Mouse (Mus musculus) cerebral cortex, adult 2 months (tissue): ENCODE data around the gene Anks1b.

Experiments
- WGBS: fragments of 180-500 bp; shearing (Covaris S2); methylation state at CpG from one replicate; pipeline ENCODE4 v1.1.7; 2018; 5-methylcytosine and 5-hydroxymethylcytosine counted together

Gene Anks1b

GRCm38 (mm10) chr10:90823438-90823837 is 950.1 kb downstream of the Anks1b start:
- WGBS = 32% methylated on average over 4 of the region's 4 CpGs

DNA sequence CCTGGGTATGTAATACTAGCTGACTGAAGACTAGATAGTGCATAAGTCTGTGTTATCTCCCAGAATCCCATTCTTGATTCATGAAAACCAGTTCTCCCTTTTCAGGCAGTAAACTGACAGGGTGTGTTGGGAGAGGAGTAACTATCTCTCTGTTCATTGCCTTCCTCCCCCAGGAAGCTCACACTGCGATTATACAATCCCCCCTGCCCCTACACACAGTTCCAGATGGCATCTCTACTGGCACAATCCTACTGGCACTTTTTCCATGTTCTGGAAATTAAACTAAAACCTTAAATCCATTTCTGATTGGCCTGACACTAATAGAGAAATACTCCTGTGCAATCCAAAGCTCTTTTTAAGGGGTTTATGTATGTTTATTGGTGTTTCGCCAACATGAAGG is 951.4 kb downstream of the Anks1b start:
- WGBS = 62% methylated on average over 2 of the region's 2 CpGs

DNA sequence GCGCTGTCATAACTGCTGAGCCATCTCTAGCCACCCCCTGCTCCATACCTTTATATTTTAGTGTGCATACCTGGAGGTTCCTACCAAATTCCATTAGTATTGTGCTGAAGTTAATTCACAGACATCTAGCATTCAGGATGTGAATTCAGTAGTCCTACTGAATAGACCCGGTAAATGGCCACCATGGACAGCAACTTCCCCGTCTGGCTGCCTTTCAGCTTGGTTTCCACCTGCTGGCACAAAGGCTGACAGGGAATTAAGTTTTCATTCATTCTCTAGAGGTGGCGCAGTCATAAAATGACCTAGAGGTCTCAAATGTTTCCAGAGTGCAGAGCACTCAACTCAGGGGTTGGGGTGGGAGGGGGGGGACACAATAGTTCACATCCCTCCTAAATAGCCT is 953.6 kb downstream of the Anks1b start:
- 59% methylated on average over 4 of the region's 4 CpGs for WGBS

DNA sequence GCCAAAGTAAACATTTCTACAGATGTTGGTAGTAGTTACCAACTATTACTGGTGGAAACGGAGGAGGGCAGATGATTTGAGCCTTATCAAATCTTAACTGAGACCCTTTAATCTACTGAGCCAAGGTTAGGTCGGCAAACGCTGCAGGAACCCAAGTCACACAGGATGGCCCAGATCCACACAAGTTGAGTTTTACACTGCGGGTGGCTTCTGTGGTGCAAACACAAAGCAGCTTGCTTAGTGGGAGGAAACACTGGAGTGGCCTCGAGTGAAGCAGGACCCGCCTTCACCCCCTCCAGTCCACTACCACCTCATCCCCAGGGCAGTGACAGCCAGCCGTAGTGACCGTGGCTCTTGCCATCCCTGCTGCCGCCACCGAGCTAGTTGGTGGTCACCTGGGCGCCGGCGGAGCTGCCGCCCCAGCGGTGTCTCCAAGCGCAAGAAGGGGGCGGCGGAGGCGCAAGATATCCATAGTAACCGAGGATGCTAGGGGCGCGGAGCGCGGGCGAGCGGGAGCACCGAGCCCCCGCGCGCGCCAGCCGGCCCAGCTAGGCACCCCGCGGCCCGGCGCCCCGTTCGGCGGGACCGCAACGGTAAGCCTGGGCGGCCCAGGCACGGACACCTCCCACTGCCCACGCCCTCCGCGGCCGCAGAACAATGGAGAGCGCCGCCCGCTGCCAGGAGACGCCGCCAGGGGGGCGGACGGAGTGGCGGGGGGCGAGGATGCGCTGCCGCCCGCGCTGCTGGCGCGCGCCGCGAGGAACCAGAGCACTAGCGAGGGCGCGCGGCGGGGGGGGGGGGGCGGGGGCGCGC is 955.5 kb downstream of the Anks1b start:
- under 1% methylated on average over 46 of the region's 73 CpGs for WGBS

- under 1% methylated on average over 53 of the region's 76 CpGs for WGBS
Observed at GRCm38 (mm10) chr10:90829394-90830267, 956.3 kb downstream of the Anks1b start.

DNA sequence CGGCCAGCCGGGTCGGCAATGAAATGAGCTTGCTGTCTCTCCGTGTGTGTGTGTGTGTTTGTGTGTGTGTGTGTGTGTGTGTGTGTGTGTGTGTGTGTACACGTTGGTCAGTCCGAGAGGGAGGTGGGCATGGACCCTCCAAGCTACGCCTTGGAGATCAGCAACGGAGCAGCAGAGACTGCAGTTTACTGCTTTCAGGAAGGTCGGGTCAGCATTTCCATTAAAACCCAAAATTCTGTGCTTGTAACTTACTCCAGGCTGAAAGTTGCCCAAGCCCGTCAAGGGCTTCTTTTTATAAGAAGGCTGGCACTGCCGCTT is 956.9 kb downstream of the Anks1b start:
- WGBS = 2% methylated on average over 11 of the region's 11 CpGs

DNA sequence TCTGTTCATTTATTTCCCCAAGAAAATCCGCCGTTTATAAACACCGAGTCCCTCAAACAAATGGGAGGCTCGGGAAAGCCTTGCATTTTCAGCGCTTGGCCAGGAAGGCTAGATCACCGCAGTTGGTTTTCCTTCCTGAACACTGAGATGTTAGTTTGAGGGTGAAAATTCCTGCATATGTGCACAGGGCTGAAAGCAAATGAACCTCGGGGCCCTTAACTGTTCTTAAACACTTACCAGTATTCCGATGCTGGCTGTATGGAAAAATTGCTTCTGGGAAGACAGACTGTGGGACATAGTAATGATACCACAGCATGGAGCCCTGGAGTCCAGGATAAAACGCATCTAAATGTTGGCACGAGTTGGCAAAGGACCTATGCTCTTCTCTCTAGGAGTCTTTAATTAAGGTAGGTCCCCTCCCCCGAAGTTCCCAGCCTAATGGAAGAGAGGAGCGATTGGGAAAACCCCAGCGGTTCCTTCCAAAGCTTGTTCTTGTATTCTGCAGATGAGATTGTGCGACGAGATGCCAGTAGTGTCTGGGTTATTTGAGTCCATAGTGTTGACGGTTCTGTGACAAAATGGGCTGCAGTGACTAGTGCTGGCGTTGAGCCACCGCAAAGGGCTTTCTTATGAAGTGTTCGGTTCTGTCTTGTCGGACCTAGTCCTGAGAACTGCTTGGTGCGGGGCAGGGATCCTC is 957.4 kb downstream of the Anks1b start:
- WGBS = 2% methylated on average over 21 of the region's 21 CpGs

GRCm38 (mm10) chr10:90831288-90831626 is 957.9 kb downstream of the Anks1b start:
- WGBS = 15% methylated on average over 2 of the region's 2 CpGs

DNA sequence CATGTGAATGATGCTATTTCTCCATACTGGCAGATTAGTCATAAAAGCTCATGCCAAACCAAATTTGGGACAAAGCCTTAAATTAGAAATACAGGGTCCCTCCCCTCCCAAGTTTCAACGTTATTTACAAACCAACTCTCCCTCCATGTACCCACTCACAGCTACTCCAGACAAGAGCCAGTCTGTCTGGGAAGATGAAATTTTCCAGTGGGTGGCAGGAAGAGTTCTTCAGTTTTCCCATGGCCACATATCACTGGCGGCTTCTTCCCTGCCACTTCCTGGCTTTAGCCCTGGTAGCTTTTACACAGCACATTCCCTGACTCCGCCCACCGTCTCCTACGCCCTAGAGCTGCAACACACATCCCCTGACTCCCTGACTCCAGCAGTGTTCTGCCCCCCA is 961.0 kb downstream of the Anks1b start:
- 24% methylated on average over 5 of the region's 5 CpGs for WGBS

- WGBS = 69% methylated on average over 9 of the region's 9 CpGs
Observed at GRCm38 (mm10) chr10:90839611-90840335, 966.5 kb downstream of the Anks1b start.

- 34% methylated on average over 2 of the region's 2 CpGs for WGBS
Observed at GRCm38 (mm10) chr10:90842398-90842797, 969.1 kb downstream of the Anks1b start.

DNA sequence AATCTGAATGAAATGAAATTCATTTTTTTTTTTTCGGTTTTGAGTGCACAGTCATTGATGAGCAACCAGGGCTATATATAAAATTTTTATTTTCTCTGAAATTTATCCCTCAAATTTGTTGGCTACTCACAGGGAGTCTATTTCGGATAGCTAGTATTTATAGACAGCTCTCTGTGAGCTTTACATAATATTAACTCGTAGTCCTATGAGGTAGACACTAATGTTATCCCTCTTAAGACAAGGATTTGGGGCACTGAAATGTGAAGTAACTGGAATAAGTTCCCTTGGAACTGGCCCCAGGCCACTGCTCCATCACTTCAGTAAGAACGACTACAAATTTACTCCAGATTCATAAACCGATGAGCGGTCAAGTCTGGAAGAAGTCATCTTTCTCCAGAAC is 977.8 kb downstream of the Anks1b start:
- 49% methylated on average over 6 of the region's 6 CpGs for WGBS

GRCm38 (mm10) chr10:90851999-90852398 is 978.7 kb downstream of the Anks1b start:
- 63% methylated on average over 11 of the region's 11 CpGs for WGBS

DNA sequence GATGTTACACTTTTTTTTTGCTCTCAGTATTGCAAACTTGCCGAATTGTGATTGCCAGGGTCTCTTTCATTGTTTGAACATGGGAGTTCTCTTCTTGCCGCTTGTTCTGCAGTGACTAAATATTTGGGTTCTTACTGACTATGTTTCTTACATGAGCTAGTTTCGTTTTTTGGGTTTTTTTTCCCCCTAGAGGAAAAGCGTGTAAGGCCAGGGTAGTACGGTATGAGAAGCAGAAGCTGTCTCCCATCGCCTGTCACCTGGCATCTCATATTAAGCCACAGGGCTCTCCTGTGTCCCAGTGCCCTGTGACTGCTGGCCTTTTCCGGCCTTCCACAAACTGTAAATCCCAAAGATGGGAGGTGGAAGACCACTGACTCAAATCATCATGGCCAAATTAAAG is 979.1 kb downstream of the Anks1b start:
- WGBS = 69% methylated on average over 7 of the region's 7 CpGs

DNA sequence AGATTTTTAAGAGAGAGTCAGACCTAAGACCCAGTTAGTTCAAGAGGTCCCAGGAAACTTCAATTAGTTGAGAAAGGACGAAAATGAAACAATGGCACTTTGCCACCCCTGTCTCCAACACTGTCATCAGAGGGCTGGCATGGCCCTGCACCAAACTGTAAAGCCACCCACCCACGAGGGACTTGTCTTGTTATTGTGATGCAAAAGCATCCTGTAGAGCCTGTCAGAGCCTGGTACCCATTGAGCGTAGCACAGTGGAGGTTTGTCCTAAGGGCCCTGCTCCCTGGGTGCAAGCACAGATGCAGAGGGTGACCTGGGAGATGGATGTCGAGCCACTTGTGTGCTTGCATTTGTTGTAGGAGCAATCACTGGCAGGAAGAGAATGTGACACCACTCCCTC is 983.4 kb downstream of the Anks1b start:
- WGBS = 26% methylated on average over 4 of the region's 4 CpGs

DNA sequence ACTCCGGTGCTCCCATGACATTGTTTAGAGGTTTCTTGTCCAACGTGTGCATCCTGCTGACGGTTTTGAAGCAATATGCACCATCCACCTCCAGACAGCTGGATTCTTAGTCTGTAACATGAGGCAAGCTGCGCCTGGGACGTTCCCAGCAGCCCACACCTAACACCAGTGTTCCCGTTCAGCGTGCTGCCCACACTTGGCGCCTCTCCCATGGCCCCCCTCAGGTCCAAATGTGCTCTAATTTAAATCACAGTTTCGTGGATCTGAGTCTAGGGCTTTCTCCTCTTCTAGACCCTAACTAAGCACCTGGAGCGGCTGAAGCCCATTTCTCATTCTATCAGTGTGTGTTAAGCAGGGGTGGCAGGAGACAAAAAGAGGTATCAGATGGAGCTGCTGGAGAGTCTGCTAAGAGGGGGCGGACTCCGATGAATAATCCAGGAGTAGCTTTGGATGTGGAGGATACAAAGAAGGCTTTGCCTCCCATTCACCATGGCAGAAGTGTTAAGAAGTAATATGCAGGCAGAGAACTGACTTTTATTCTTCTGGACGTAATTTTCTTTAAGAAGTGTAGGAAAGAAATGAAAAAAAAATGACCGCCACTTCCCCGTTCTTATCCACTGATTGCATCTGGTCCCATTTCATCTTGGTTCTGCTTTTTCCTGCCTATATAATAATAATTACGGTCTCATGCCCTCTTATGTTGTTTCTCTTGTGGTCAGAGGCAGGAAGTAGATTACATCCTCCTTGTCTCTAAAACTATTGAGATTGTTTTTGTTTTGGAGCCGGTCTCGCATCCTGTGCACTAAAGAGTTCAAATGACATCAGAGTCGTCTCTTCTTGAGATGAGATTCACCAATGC is 986.6 kb downstream of the Anks1b start:
- WGBS = 38% methylated on average over 19 of the region's 19 CpGs

GRCm38 (mm10) chr10:90863881-90864598 is 990.7 kb downstream of the Anks1b start:
- 46% methylated on average over 10 of the region's 10 CpGs for WGBS

DNA sequence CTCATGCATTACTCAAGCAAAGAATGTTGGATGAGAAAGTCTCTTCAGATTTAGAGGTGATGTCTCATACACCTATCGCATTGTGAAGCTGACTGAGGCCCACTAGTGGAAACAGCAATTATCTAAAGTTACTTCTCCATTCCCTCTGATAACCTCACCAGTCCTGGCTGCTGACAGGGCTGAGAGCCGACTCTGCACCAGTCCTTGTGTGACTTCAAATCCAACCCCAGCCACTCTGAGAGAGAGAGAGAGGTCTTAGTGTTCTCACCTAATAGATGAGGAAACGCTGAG is 991.2 kb downstream of the Anks1b start:
- WGBS = 28% methylated on average over 3 of the region's 3 CpGs

DNA sequence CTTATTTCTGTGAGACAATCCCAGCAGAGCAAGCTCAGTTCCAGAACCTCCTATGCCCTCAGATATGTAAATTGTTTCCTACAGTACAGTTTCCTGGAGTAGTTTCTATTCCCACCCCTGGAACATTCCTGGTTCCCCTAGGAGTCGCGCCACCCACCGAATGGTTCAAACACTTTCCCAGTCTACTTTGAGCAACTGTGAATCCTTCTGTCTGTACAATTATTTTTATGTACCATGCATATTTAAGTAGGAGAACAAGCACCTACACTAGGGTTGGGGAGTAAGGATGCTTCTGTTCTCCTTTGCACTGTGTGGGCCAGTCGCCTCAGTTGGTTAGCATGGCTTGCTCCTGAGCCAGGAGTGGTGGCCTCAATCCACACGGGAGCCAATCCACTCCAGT is 999.9 kb downstream of the Anks1b start:
- WGBS = 53% methylated on average over 5 of the region's 5 CpGs

DNA sequence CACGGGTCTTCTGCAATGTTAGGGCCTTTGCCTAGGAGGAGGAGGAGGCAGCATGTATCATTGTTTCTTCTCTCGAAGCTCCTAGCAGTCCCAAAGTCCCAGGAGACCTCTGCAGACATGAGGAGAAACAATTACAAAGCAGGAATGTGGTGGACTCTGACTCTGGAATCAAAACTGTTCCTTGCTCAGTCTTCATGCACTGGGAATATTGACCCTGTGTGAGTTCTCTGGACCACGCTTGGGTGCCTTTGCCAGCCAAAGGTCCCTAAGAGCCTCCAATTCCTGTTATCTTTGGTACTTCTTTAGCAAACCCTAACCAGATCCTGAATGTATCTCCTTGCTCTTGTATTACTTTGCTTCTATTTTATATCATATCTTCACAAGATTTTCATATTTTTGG is 1000.9 kb downstream of the Anks1b start:
- whole genome bisulfite sequencing = 63% methylated on average over 3 of the region's 3 CpGs
